Mouse (Mus musculus) MEL (cell line): ENCODE measurements around the gene Kntc1. TPM values are rescaled to one million over a fixed set of nuclear protein-coding genes. Genes with fewer than 3 reads are reported as not detected.
A peak's percentile ranks its signal among the peaks of the same experiment; 100 is the strongest.

Experiments used
- DNase-seq: peaks from one replicate; pipeline ENCODE4 v3.0.0; 2011; ENCODE audit warnings: low read depth, low spot score
- H3K27ac ChIP-seq: 2 replicates; pipeline ENCODE4 v1.5.1; 2012; ENCODE audit warnings: low read depth, mild to moderate bottlenecking, control low read depth, low read length, moderate library complexity; ENCODE audit not compliant: control insufficient read depth
- H3K27me3 ChIP-seq, 2 experiments: fragments of 150-350 bp in 1 of 2; sonication (generic) in 1 of 2; 2 replicates each; pipeline ENCODE4 v1.6.1; 2012; ENCODE audit warnings: low read length in 2 of 2, mild to moderate bottlenecking in 2 of 2, improper control_type of control experiment in 1 of 2, moderate library complexity in 1 of 2; ENCODE audit not compliant: insufficient read depth in 2 of 2, control insufficient read depth in 1 of 2
- H3K36me3 ChIP-seq, 2 experiments: 2 replicates each; pipeline ENCODE4 v1.6.1; 2012 to 2014; ENCODE audit warnings: low read length in 2 of 2, improper control_type of control experiment in 1 of 2, inconsistent platforms in 1 of 2, mild to moderate bottlenecking in 1 of 2; ENCODE audit not compliant: insufficient read depth in 2 of 2, control insufficient read depth in 1 of 2
- H3K4me1 ChIP-seq, 2 experiments: fragments of 150-350 bp in 1 of 2; sonication (generic) in 1 of 2; 2 replicates each; pipeline ENCODE4 v1.6.1; 2012; ENCODE audit warnings: low read length in 2 of 2, improper control_type of control experiment in 1 of 2, mild to moderate bottlenecking in 1 of 2; ENCODE audit not compliant: insufficient read depth in 2 of 2, control insufficient read depth in 1 of 2
- H3K4me3 ChIP-seq, 2 experiments: fragments of 150-350 bp in 1 of 2; sonication (generic) in 1 of 2; 2 replicates each; pipeline ENCODE4 v1.5.1; 2012; ENCODE audit warnings: low read depth in 2 of 2, low read length in 2 of 2, mild to moderate bottlenecking in 2 of 2, moderate library complexity in 2 of 2, control low read depth in 1 of 2, improper control_type of control experiment in 1 of 2; ENCODE audit not compliant: control insufficient read depth in 1 of 2, insufficient read depth in 1 of 2
- H3K79me2 ChIP-seq: 2 replicates; pipeline ENCODE4 v1.6.1; 2012; ENCODE audit warnings: mild to moderate bottlenecking, low read length, moderate library complexity; ENCODE audit not compliant: control insufficient read depth, poor library complexity, insufficient read depth
- H3K9ac ChIP-seq: 2 replicates; pipeline ENCODE4 v1.6.1; 2012; ENCODE audit warnings: low read depth, mild to moderate bottlenecking, control low read depth, low read length, moderate library complexity; ENCODE audit not compliant: control insufficient read depth, poor library complexity, severe bottlenecking
- H3K9me3 ChIP-seq: fragments of 150-350 bp; sonication (generic); replicated peaks from 2 replicates; pipeline ENCODE4 v1.6.1; 2012; ENCODE audit warnings: mild to moderate bottlenecking, low read length, improper control_type of control experiment, moderate library complexity; ENCODE audit not compliant: insufficient read depth
- BHLHE40 ChIP-seq: IDR thresholded peaks from 2 replicates; pipeline ENCODE4 v1.6.1; 2012; ENCODE audit warnings: low read depth, mild to moderate bottlenecking, inconsistent platforms, low read length, improper control_type of control experiment, borderline replicate concordance
- CHD1 ChIP-seq: IDR thresholded peaks from 2 replicates; pipeline ENCODE4 v1.6.1; 2012; ENCODE audit warnings: low read depth, mild to moderate bottlenecking, inconsistent platforms, low read length, improper control_type of control experiment
- CTCF ChIP-seq, 3 experiments: IDR thresholded peaks in 2 of 3; conservative IDR thresholded peaks in 1 of 3; 2 replicates each; pipeline ENCODE4 v1.5.1; 2011 to 2012; ENCODE audit warnings: low read length in 3 of 3, low read depth in 2 of 3, mild to moderate bottlenecking in 2 of 3, improper control_type of control experiment in 1 of 3, inconsistent platforms in 1 of 3, mixed read lengths in 1 of 3, moderate library complexity in 1 of 3; ENCODE audit not compliant: control insufficient read depth in 1 of 3, insufficient read depth in 1 of 3, poor library complexity in 1 of 3, severe bottlenecking in 1 of 3
- E2F4 ChIP-seq: IDR thresholded peaks from 2 replicates; pipeline ENCODE4 v1.6.1; 2011; ENCODE audit warnings: low read depth, low read length, improper control_type of control experiment, borderline replicate concordance
- ELF1 ChIP-seq: IDR thresholded peaks from 2 replicates; pipeline ENCODE4 v1.6.1; 2014; ENCODE audit warnings: low read depth, mild to moderate bottlenecking, inconsistent platforms, low read length, improper control_type of control experiment, moderate library complexity
- EP300 ChIP-seq, 2 experiments: IDR thresholded peaks; 2 replicates each; pipeline ENCODE4 v1.6.1; 2011; ENCODE audit warnings: improper control_type of control experiment in 2 of 2, low read length in 2 of 2, low read depth in 1 of 2, mild to moderate bottlenecking in 1 of 2
- ETS1 ChIP-seq: IDR thresholded peaks from 2 replicates; pipeline ENCODE4 v1.6.1; 2012; ENCODE audit warnings: low read depth, mild to moderate bottlenecking, inconsistent platforms, low read length, improper control_type of control experiment, moderate library complexity
- GATA1 ChIP-seq: IDR thresholded peaks from 2 replicates; pipeline ENCODE4 v1.6.1; 2011; ENCODE audit warnings: low read depth, low read length, improper control_type of control experiment
- JUND ChIP-seq: IDR thresholded peaks from 2 replicates; pipeline ENCODE4 v1.6.1; 2011; ENCODE audit warnings: low read depth, mild to moderate bottlenecking, improper control_type of control experiment, low read length
- MAFK ChIP-seq: IDR thresholded peaks from 2 replicates; pipeline ENCODE4 v1.6.1; 2011; ENCODE audit warnings: low read depth, mild to moderate bottlenecking, low read length, improper control_type of control experiment, borderline replicate concordance
- MAX ChIP-seq: IDR thresholded peaks from 2 replicates; pipeline ENCODE4 v1.6.1; 2011; ENCODE audit warnings: low read length, improper control_type of control experiment
- MAZ ChIP-seq: IDR thresholded peaks from 2 replicates; pipeline ENCODE4 v1.6.1; 2012; ENCODE audit warnings: low read depth, mild to moderate bottlenecking, inconsistent platforms, low read length, improper control_type of control experiment
- MEF2A ChIP-seq: IDR thresholded peaks from 2 replicates; pipeline ENCODE4 v1.6.1; 2014; ENCODE audit warnings: low read depth, mild to moderate bottlenecking, inconsistent platforms, low read length, improper control_type of control experiment; ENCODE audit not compliant: poor library complexity, insufficient replicate concordance, severe bottlenecking; ENCODE audit errors: extremely low read depth
- MXI1 ChIP-seq: IDR thresholded peaks from 2 replicates; pipeline ENCODE4 v1.6.1; 2011; ENCODE audit warnings: mild to moderate bottlenecking, low read depth, low read length, improper control_type of control experiment
- MYB ChIP-seq: IDR thresholded peaks from 2 replicates; pipeline ENCODE4 v1.6.1; 2011; ENCODE audit warnings: mild to moderate bottlenecking, low read depth, low read length, improper control_type of control experiment
- NELFE ChIP-seq: IDR thresholded peaks from 2 replicates; pipeline ENCODE4 v1.6.1; 2011; ENCODE audit warnings: low read depth, low read length, improper control_type of control experiment
- POLR2A ChIP-seq, 2 experiments: IDR thresholded peaks; 2 replicates each; pipeline ENCODE4 v1.6.1; 2011 to 2012; ENCODE audit warnings: low read length in 2 of 2, mild to moderate bottlenecking in 2 of 2, control low read depth in 1 of 2, improper control_type of control experiment in 1 of 2, low read depth in 1 of 2, moderate library complexity in 1 of 2; ENCODE audit not compliant: control insufficient read depth in 1 of 2, insufficient read depth in 1 of 2, poor library complexity in 1 of 2
- POLR2AphosphoS2 ChIP-seq: IDR thresholded peaks from 2 replicates; pipeline ENCODE4 v1.6.1; 2011; ENCODE audit warnings: low read length, improper control_type of control experiment
- POLR2AphosphoS5 ChIP-seq: IDR thresholded peaks from 2 replicates; pipeline ENCODE4 v1.6.1; 2012; ENCODE audit warnings: low read depth, borderline replicate concordance, mild to moderate bottlenecking, inconsistent platforms, low read length, moderate library complexity, mixed read lengths
- RAD21 ChIP-seq: IDR thresholded peaks from 2 replicates; pipeline ENCODE4 v1.6.1; 2011; ENCODE audit warnings: mild to moderate bottlenecking, low read depth, low read length, improper control_type of control experiment
- RCOR1 ChIP-seq: IDR thresholded peaks from 2 replicates; pipeline ENCODE4 v1.6.1; 2012; ENCODE audit warnings: low read depth, mild to moderate bottlenecking, inconsistent platforms, low read length, improper control_type of control experiment
- SMC3 ChIP-seq: IDR thresholded peaks from 2 replicates; pipeline ENCODE4 v1.6.1; 2011; ENCODE audit warnings: low read depth, low read length, improper control_type of control experiment
- TBP ChIP-seq: IDR thresholded peaks from 2 replicates; pipeline ENCODE4 v1.8.0; 2011; ENCODE audit warnings: low read depth, low read length, improper control_type of control experiment
- TCF12 ChIP-seq: IDR thresholded peaks from 2 replicates; pipeline ENCODE4 v1.6.1; 2014; ENCODE audit warnings: low read depth, mild to moderate bottlenecking, inconsistent platforms, low read length, improper control_type of control experiment, moderate library complexity
- UBTF ChIP-seq: IDR thresholded peaks from 2 replicates; pipeline ENCODE4 v1.6.1; 2012; ENCODE audit warnings: low read depth, mild to moderate bottlenecking, inconsistent platforms, low read length, improper control_type of control experiment, moderate library complexity, borderline replicate concordance; ENCODE audit not compliant: insufficient read depth
- USF2 ChIP-seq, 2 experiments: IDR thresholded peaks; 2 replicates each; pipeline ENCODE4 v1.6.1; 2011 to 2012; ENCODE audit warnings: improper control_type of control experiment in 2 of 2, low read length in 2 of 2, borderline replicate concordance in 1 of 2, inconsistent platforms in 1 of 2, low read depth in 1 of 2, mild to moderate bottlenecking in 1 of 2; ENCODE audit not compliant: insufficient read depth in 1 of 2
- ZKSCAN1 ChIP-seq: IDR thresholded peaks from 2 replicates; pipeline ENCODE4 v1.6.1; 2012; ENCODE audit warnings: low read depth, mild to moderate bottlenecking, inconsistent platforms, low read length, improper control_type of control experiment, moderate library complexity
- polyA plus RNA-seq, 2 experiments: library from polyadenylated mRNA; stranded (reverse) in 1 of 2; unstranded in 1 of 2; fragments of >175 nt in 1 of 2; fragments of >200 nt in 1 of 2; gene quantifications; 2 replicates each; pipeline versions ENCODE4 v1.2.1 to v1.2.4; 2012; ENCODE audit warnings: low replicate concordance in 2 of 2, low read depth in 1 of 2; ENCODE audit not compliant: insufficient read length in 2 of 2, insufficient read depth in 1 of 2, missing spikeins in 1 of 2
- total RNA-seq: library from RNA; depleted of rRNA; stranded (reverse); fragments of 300-350 nt; gene quantifications from 2 replicates; pipeline ENCODE4 v1.2.3, GENCODE M21; 2012

The Kntc1 gene
- total and polyA plus RNA-seq, 3 experiments, result 27.0 to 29.7 TPM; not detected in 1

- peak; percentile 32 for DNase-seq
- H3K4me3 ChIP-seq, result no peak overlapping the region
- TF ChIP-seq ETS1 (0 out of 2 replicates have a peak, but pooled peaks have one; percentile 3), TCF12 (peak; percentile 27; the same call in 1 of the 2 replicates), EP300 (IDR thresholded peaks at IDR 0.05; ENCODE audit: low read depth in 1 of 2, low read length in 2 of 2) (peak in 1 of 2 experiments; percentile 29; a peak in 1 of 4 replicates), CTCF (IDR thresholded peaks at IDR 0.05 in 2 of 3, conservative IDR thresholded peaks at IDR 0.05 in 1 of 3; ENCODE audit: control insufficient read depth in 1 of 3, insufficient read depth in 1 of 3, low read depth in 2 of 3, low read length in 3 of 3, poor library complexity in 1 of 3, severe bottlenecking in 1 of 3) (no peak), GATA1 (0 out of 2 replicates have a peak, but pooled peaks have one; percentile 21), MAFK (no peak), SMC3 (no peak), MXI1 (peak; percentile 41; the same call in 1 of the 2 replicates)
- no peaks in the 10 kb centered on the region for H3K9me3 ChIP-seq
- peaks cover 29% of the 10 kb centered on the region for H3K79me2 ChIP-seq
- peaks cover 13 to 23% of the 10 kb centered on the region in 2 experiments for H3K36me3 ChIP-seq
- H3K4me1 ChIP-seq, result peaks cover 2 to 5% of the 10 kb centered on the region in 2 experiments; a peak in 3 of 4 replicates
- no peak overlapping the region for H3K9ac ChIP-seq
- H3K27ac ChIP-seq, result no peak overlapping the region
- no peaks in the 10 kb centered on the region for H3K27me3 ChIP-seq
These were observed 34.9 kb upstream of the Kntc1 start for GRCm38 (mm10) chr5:123714622-123715021.

DNA sequence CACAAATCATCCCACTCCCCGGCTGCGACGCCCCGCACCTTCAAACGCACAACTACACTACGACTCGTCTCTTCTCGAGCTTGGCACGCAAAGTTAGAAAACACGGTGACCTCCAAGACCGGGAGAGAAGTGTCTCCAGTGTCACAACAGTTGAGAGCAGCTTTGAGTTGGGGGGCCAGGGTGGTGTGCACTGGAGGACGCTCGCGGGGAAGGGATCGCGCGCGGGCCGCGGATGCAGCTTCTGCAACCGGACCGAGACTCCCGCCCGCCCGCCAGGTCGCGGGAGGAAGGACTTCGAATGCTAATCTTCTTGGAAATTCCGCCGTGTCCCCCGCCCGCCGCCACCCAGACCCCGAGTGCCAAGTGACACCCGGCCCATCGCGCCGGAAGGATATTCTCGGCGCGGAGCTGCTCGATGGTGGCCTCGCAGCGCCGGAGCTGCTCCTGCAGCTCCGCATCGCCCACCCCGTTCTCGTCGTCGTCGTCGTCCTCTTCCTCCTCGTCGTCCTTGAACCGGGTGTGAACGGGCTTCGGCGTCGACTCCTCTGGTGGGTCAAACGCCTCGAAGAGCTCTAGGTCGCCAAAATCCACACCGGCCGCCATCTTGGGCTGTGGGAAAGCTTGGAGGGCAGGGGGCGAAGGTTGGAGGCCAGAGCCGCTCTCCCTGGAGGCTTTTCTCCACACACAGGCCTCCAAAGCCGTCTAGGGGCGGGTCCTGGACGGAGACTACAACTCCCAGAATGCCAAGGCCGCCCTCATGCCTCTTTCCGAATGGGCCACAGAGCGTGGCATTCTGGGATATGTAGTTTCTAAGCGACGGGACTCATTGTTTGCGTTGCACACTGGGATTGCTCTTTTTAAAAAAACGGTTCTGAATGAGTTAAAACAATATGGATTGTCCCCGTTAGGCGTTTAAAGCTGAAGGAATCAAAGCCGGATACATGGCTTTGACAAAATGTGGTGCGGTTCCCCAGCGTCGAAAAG is 28.9 kb upstream of the Kntc1 start, which contains the start of gene Zcchc8:
Gene Zcchc8 (minus strand): TSS at position 773 of the 984 bp plus-strand sequence.
- Histone ChIP-seq H3K79me2 (peaks cover 39% of the 10 kb centered on the region), H3K4me1 (peaks cover 0 to 5% of the 10 kb centered on the region in 2 experiments; a peak in 2 of 4 replicates), H3K4me3 (peak within 1 kb of the TSS; percentile 61 to 86), H3K27ac (peak within 1 kb of the TSS; percentile 86), H3K36me3 (peaks cover 2 to 15% of the 10 kb centered on the region in 2 experiments), H3K9me3 (no peaks in the 10 kb centered on the region), H3K27me3 (no peaks in the 10 kb centered on the region), H3K9ac (peak within 1 kb of the TSS; percentile 92)
- peak; percentile 97 for DNase-seq
- TF ChIP-seq RCOR1 (no peak), RAD21 (no peak), MAX (no peak; the same call in 1 of the 2 replicates), ETS1 (0 out of 2 replicates have a peak, but pooled peaks have one; percentile 18), ZKSCAN1 (no peak), MEF2A (no peak), POLR2A (IDR thresholded peaks at IDR 0.05; ENCODE audit: control insufficient read depth in 1 of 2, insufficient read depth in 1 of 2, low read depth in 1 of 2, low read length in 2 of 2, poor library complexity in 1 of 2) (peak; percentile 80 to 85), E2F4 (no peak), USF2 (IDR thresholded peaks at IDR 0.05; ENCODE audit: borderline replicate concordance in 1 of 2, insufficient read depth in 1 of 2, low read depth in 1 of 2, low read length in 2 of 2) (no peak), POLR2AphosphoS5 (no peak), POLR2AphosphoS2 (peak; percentile 82), JUND (no peak), CHD1 (peak; percentile 62; the same call in 1 of the 2 replicates), EP300 (IDR thresholded peaks at IDR 0.05; ENCODE audit: low read depth in 1 of 2, low read length in 2 of 2) (no peak), MYB (no peak), BHLHE40 (no peak), NELFE (peak; percentile 81), UBTF (0 out of 2 replicates have a peak, but pooled peaks have one; percentile 27), TCF12 (peak; percentile 60), GATA1 (no peak), ELF1 (0 out of 2 replicates have a peak, but pooled peaks have one; percentile 18), MAZ (peak; percentile 60), TBP (peak; percentile 90)
